Mouse (Mus musculus) heart, postnatal 0 days (tissue): ENCODE data around the gene Ptprt.

Source experiments
- CTCF ChIP-seq: IDR thresholded peaks from 2 replicates; pipeline ENCODE4 v1.5.1; 2016; ENCODE audit warnings: antibody characterized with exemption, control low read depth, low read depth
- EP300 ChIP-seq: IDR thresholded peaks from 2 replicates; pipeline ENCODE4 v1.6.1; 2016; ENCODE audit warnings: antibody characterized with exemption, low read depth

GRCm38 (mm10) chr2:162498191-162498590 lies 162.8 kb downstream of the Ptprt start:
- TF ChIP-seq CTCF (no peak), EP300 (no peak)
